Mouse (Mus musculus) limb, embryonic 11.5 days (tissue): ENCODE results near the gene D1Ertd622e. TPM values are rescaled to one million over a fixed set of nuclear protein-coding genes. Genes with fewer than 3 reads are reported as not detected.

Source experiments
- ATAC-seq: fragments of 200-750 bp; cut with Nextera tagmentation; 2 replicates; pipeline ENCODE4 v1.8.0; 2017; ENCODE audit warnings: low read depth; ENCODE audit not compliant: insufficient number of reproducible peaks, low FRiP score, low TSS enrichment
- DNase-seq: peaks from one replicate; pipeline ENCODE4 v3.0.0-alpha.2; 2015; ENCODE audit warnings: low spot score
- H3K27ac ChIP-seq: fragments of 300-500 bp; sonication (generic); replicated peaks from 2 replicates; pipeline ENCODE4 v1.5.1; 2014; ENCODE audit warnings: low read depth, mild to moderate bottlenecking, low read length
- H3K27me3 ChIP-seq: fragments of 300-500 bp; sonication (generic); 2 replicates; pipeline ENCODE4 v1.6.1; 2014; ENCODE audit warnings: mild to moderate bottlenecking, low read length, mixed read lengths; ENCODE audit not compliant: control insufficient read depth, insufficient read depth
- H3K36me3 ChIP-seq: fragments of 300-500 bp; sonication (generic); 2 replicates; pipeline ENCODE4 v1.6.1; 2014; ENCODE audit warnings: mild to moderate bottlenecking, low read length, moderate library complexity, mixed read lengths; ENCODE audit not compliant: control insufficient read depth, insufficient read depth
- H3K4me1 ChIP-seq: fragments of 300-500 bp; sonication (generic); 2 replicates; pipeline ENCODE4 v1.6.1; 2014; ENCODE audit warnings: low read length, mixed read lengths; ENCODE audit not compliant: control insufficient read depth, insufficient read depth
- H3K4me2 ChIP-seq: fragments of 300-500 bp; sonication (generic); 2 replicates; pipeline ENCODE4 v1.6.1; 2014; ENCODE audit warnings: low read depth, mild to moderate bottlenecking, moderate library complexity; ENCODE audit not compliant: severe bottlenecking
- H3K4me3 ChIP-seq: fragments of 300-500 bp; sonication (generic); 2 replicates; pipeline ENCODE4 v1.5.1; 2014; ENCODE audit warnings: low read depth, low read length
- H3K9ac ChIP-seq: fragments of 300-500 bp; sonication (generic); 2 replicates; pipeline ENCODE4 v1.6.1; 2014; ENCODE audit warnings: mild to moderate bottlenecking, low read length
- H3K9me3 ChIP-seq: fragments of 300-500 bp; sonication (generic); 2 replicates; pipeline ENCODE4 v1.6.1; 2016; ENCODE audit warnings: low read length; ENCODE audit not compliant: control insufficient read depth
- WGBS: fragments of 180-500 bp; shearing (Covaris S2); extraction: QIAGEN DNeasy Blood & Tissue Kit; methylation state at CpG from one replicate; pipeline ENCODE4 v1.1.7; 2014; 5-methylcytosine and 5-hydroxymethylcytosine counted together
- polyA plus RNA-seq: library from polyadenylated mRNA; unstranded; fragments of >200 nt; fragmentation: Nextera tagmentation; extraction: Ambion mirVana; gene quantifications from 2 replicates; pipeline ENCODE4 v1.2.1, GENCODE M21; 2014

Gene D1Ertd622e
- 14.9 and 16.2 TPM in 2 replicates for polyA plus RNA-seq

DNA sequence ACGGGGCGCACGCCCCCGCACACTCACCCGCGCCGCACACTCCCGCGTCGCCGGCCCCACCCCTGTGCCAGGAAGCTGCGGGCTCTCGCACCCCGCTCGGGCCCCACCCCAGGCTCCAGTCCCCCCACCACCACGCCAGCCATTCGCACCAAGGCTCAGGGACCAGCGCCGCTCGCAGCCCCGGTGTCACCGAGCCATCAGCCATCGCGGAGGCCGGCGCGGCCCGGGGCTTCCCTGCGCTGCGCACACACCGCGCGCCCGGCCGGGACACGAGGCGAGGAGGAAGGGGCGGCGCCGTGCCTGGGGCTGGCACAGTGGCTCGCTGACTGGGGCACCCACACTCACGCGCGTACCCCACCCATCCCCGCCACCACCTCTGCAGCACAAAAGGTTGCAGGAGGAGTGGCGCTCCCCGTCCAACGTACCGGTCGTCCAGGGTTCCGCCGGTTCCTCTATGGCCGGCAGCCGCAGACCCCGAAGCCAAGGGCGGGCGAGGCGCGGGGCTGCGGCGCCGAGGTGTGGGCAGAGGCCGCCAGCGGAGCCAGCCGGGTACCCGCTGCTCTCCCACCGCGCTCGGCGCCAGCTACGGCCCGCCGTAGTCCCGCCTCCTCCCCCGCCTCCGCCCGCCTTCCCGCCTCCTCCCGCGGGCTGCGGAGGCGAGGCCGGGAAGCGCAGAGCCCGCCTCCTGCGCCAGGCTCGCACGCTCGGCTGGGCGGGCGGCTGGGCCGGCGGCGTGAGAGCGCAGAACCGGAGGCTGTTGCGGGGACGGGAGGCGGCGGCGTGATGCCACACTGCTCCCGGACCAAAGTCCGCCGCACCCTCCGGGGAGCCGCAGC, at the start of gene D1Ertd622e:
D1Ertd622e (minus strand) TSS at position 669 of the 836 bp plus-strand sequence.
- Histone ChIP-seq H3K27me3 (no peaks in the 10 kb centered on the region), H3K9me3 (no peaks in the 10 kb centered on the region), H3K9ac (peak within 1 kb of the TSS; percentile 76), H3K27ac (no peak within 1 kb of the TSS), H3K36me3 (no peaks in the 10 kb centered on the region), H3K4me3 (peak within 1 kb of the TSS; percentile 57), H3K4me1 (no peaks in the 10 kb centered on the region), H3K4me2 (peak within 1 kb of the TSS; percentile 72)
- ATAC-seq = peak; percentile 88
- peak; percentile 73 for DNase-seq
- WGBS = under 1% methylated on average over 62 of the region's 106 CpGs

DNA sequence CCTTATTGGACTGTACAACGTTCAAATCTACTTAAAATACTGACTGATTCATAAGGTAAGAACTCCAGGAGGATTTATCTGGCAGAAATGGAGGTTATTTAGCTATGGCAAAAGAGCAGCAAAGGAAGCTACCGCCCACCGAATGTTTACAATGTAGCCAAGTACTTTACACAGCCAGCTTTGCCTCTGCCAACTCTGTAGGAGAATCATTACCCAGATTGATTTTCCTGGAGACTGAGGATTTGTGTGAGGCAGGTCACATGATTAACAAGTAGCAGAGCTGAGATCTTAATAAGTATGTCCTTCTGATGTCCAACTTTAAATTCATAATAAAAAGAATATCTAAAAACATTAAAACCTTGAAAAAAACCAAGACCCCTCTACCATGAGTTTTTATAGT, 48.6 kb upstream of the D1Ertd622e start:
- H3K9me3 ChIP-seq = no peaks in the 10 kb centered on the region
- ATAC-seq (no peak), DNase-seq (no peak)
- H3K9ac ChIP-seq = no peak overlapping the region
- no peak overlapping the region for H3K4me2 ChIP-seq
- H3K4me1 ChIP-seq = no peaks in the 10 kb centered on the region
- H3K4me3 ChIP-seq = no peak overlapping the region
- 97% methylated on average over 3 of the region's 3 CpGs for WGBS
- no peak overlapping the region for H3K27ac ChIP-seq
- H3K36me3 ChIP-seq = peaks cover 5% of the 10 kb centered on the region; the same call in 1 of the 2 replicates
- H3K27me3 ChIP-seq = no peaks in the 10 kb centered on the region

DNA sequence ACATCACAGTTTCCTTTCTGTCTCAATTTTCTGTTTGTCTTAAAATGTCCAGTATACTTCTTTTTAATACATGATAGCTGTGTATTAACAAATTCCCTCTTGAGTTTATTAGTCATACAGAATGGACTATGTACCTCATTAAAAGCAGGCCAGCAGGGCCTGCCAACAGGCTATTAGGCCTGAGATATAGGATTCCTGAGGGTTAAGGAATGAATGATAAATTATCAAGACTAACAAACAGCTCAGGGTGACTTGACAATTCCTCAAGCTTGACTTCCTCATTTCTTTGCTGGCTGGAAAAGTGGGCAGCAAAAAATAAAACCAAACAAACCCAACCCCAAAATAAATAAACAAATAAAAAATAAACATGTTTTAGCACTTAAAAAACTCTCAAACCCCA, 43.5 kb upstream of the D1Ertd622e start:
- no peak for ATAC-seq
- Histone ChIP-seq H3K27ac (no peak overlapping the region), H3K9me3 (no peaks in the 10 kb centered on the region), H3K4me3 (no peak overlapping the region), H3K36me3 (peaks cover 2% of the 10 kb centered on the region; the same call in 1 of the 2 replicates), H3K9ac (no peak overlapping the region), H3K4me2 (no peak overlapping the region), H3K27me3 (no peaks in the 10 kb centered on the region), H3K4me1 (no peaks in the 10 kb centered on the region)
- DNase-seq = no peak

DNA sequence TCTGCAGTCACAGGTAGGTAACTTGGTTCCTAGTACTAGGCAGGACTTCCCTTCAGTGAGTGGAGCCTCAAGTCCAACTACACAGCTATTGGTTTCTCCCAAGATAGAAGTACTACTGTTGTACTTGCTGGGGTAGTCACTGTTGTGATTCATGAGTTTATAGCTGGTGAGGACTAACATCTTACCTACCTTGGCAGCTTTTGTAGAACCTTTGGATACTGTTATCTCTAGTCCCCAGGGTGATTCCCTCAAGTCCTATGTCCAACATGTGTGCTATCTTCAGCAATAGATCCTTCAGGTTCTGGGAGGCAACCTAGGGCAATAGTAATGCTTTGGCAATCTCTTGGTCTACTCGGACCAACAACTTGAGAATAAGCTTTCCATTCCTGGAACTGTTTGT, 42.8 kb upstream of the D1Ertd622e start:
- ATAC-seq (no peak), DNase-seq (no peak)
- no peaks in the 10 kb centered on the region for H3K4me1 ChIP-seq
- H3K36me3 ChIP-seq = peaks cover 2% of the 10 kb centered on the region; the same call in 1 of the 2 replicates
- no peaks in the 10 kb centered on the region for H3K9me3 ChIP-seq
- 83% methylated on average over 1 of the region's 1 CpGs for WGBS
- no peak overlapping the region for H3K9ac ChIP-seq
- H3K27ac ChIP-seq = no peak overlapping the region
- H3K4me3 ChIP-seq = no peak overlapping the region
- no peaks in the 10 kb centered on the region for H3K27me3 ChIP-seq
- no peak overlapping the region for H3K4me2 ChIP-seq

DNA sequence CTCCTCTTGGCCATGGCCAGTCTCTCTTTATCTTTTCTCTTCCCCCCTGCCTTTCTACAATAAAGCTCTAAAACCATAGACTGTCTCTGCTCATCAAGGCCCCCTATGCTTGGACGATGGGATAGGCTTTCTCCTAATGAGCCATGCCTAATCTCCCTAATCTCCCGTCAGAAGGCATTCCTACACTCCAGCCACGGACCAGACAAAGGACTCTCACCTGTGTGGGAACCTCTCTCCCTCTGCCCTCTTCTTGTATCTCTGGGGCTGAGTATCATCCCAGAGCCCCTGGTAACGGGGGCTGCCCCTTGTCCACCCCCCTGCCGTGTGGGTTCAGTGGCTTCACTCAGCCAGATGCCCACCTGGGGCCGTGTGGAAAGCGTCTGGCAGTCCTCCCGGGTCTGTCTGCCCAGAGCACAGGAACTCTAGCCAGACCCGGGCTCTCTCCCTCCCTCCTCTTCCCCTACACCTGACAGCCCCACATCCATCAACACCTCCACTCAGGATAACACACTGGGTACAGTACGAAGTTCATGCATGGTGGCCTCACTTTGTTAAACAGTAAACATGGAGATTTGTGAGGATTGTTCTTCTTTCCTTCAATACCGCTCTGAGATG, 37.2 kb upstream of the D1Ertd622e start:
- Histone ChIP-seq H3K9ac (no peak overlapping the region), H3K4me2 (no peak overlapping the region), H3K4me1 (no peaks in the 10 kb centered on the region), H3K9me3 (no peaks in the 10 kb centered on the region), H3K36me3 (no peaks in the 10 kb centered on the region), H3K4me3 (no peak overlapping the region), H3K27ac (no peak overlapping the region), H3K27me3 (no peaks in the 10 kb centered on the region)
- 20% methylated on average over 11 of the region's 11 CpGs for WGBS
- no peak for DNase-seq
- ATAC-seq = no peak

DNA sequence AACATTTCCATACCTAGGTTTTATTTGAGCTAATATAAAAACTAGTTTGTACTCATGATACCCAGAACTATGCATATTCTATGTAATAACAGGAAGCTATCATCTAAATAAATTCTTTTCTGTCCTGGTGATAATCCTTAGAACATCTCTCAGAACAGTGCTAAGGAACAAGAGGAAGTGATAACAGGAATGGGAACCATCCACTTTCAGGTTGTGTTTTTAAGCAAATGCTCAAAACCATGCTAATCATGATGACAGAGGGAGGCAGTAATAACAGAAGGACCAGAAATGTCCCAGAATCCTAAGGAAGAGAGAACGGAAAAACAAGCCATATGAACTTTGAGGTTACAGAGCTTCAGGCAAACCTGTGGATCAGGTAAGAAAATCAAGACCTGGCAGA, 35.4 kb upstream of the D1Ertd622e start:
- H3K27me3 ChIP-seq = no peaks in the 10 kb centered on the region
- H3K4me1 ChIP-seq = no peaks in the 10 kb centered on the region
- DNase-seq (no peak), ATAC-seq (no peak)
- no peak overlapping the region for H3K27ac ChIP-seq
- no peak overlapping the region for H3K4me2 ChIP-seq
- 94% methylated on average over 1 of the region's 1 CpGs for WGBS
- no peak overlapping the region for H3K9ac ChIP-seq
- H3K36me3 ChIP-seq = no peaks in the 10 kb centered on the region
- H3K4me3 ChIP-seq = no peak overlapping the region
- H3K9me3 ChIP-seq = no peaks in the 10 kb centered on the region

DNA sequence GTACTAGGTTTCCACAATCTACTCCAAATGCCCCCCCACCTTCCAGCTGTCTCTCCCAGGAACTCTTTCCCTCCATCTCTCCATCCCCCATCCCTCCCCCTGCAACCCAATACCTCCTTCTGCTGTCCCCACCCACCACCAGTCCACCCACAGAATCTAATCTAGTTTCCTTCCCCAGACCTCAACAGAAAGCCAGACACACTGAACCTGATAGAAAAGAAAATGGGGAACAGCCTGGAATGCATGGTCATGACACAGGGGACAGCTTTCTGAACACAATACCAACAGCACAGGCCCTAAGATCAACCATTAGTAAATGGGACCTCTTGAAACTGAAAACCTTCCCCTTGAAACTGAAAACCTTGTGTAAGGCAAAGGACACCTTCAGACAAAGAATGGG, 32.0 kb upstream of the D1Ertd622e start:
- Histone ChIP-seq H3K4me1 (no peaks in the 10 kb centered on the region), H3K36me3 (no peaks in the 10 kb centered on the region)

DNA sequence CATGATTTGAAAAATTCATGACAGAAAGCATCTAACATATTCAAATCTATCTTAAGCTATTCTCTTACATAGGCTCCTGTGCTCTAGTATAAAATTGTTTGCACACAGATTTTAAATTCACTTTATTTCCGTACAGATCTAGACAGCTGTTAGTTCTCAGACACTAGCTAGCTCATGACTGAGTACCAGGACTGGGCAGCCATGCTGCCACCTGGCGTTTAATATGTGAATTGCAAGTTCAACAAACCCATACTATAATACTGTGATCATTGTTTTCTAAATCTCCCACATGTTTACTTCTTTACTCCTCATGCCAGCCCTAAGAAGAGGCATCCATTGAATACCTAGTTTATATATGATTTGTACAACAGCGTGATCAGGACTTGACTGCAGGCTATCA, 26.9 kb upstream of the D1Ertd622e start:
- ATAC-seq (peak; percentile 75; the same call in 1 of the 2 replicates), DNase-seq (peak; percentile 56)
- H3K4me1 ChIP-seq = no peaks in the 10 kb centered on the region
- no peaks in the 10 kb centered on the region for H3K36me3 ChIP-seq
- H3K4me3 ChIP-seq = no peak overlapping the region
- WGBS = 14% methylated on average over 3 of the region's 3 CpGs
- no peak overlapping the region for H3K9ac ChIP-seq
- H3K9me3 ChIP-seq = no peaks in the 10 kb centered on the region
- H3K27me3 ChIP-seq = no peaks in the 10 kb centered on the region
- no peak overlapping the region for H3K4me2 ChIP-seq
- no peak overlapping the region for H3K27ac ChIP-seq

More for the DNA sequence above, 32.0 kb upstream of the D1Ertd622e start:
- Histone ChIP-seq H3K9ac (no peak overlapping the region), H3K27me3 (no peaks in the 10 kb centered on the region), H3K4me2 (no peak overlapping the region), H3K27ac (no peak overlapping the region), H3K4me3 (no peak overlapping the region), H3K9me3 (no peaks in the 10 kb centered on the region)
- ATAC-seq = no peak
- no peak for DNase-seq
